Mouse (Mus musculus) megakaryocyte-erythroid progenitor cell, adult 5-6 weeks (primary cell): ENCODE results near the gene 3110040M04Rik. TPM values are rescaled to one million over a fixed set of nuclear protein-coding genes. Genes with fewer than 3 reads are reported as not detected.

Experiments
- total RNA-seq, 2 experiments: library from RNA; stranded (forward) in 1 of 2; stranded (reverse) in 1 of 2; fragments of 200-1000, 215-1000 nt in 1 of 2; fragments of >200 nt in 1 of 2; fragmentation: Nextera tagmentation in 1 of 2; gene quantifications; 2 replicates each; pipeline ENCODE4 v1.2.3; 2014 to 2017

Gene 3110040M04Rik
- total RNA-seq, 2 experiments from 2014 or later = 3.3 TPM; not detected in 1

Other genes starting within 250 kb of the 3110040M04Rik start
- 0.02 TPM in 1 of 2 replicates, not detected in the other for gene Hmcn1, start 210.7 kb upstream of the 3110040M04Rik start, total RNA-seq (2014; fragmentation: Nextera tagmentation)
- not detected in 2 replicates for gene Hmcn1, start 210.7 kb upstream of the 3110040M04Rik start, total RNA-seq (2017)
- gene Gm47985, start 21.6 kb upstream of the 3110040M04Rik start, total RNA-seq (2014; fragmentation: Nextera tagmentation) = 0.69 TPM in 1 of 2 replicates, not detected in the other
- 0.19 TPM in 1 of 2 replicates, not detected in the other for gene Gm47985, start 21.6 kb upstream of the 3110040M04Rik start, total RNA-seq (2017)
- gene Gm8947, start 11.7 kb upstream of the 3110040M04Rik start, total RNA-seq (2014; fragmentation: Nextera tagmentation) = 0.64 TPM in 1 of 2 replicates, not detected in the other
- 0.27 TPM in 1 of 2 replicates, not detected in the other for gene Gm8947, start 11.7 kb upstream of the 3110040M04Rik start, total RNA-seq (2017)
- not detected in 2 replicates for gene Gm47995, start 5.7 kb upstream of the 3110040M04Rik start, total RNA-seq (2014; fragmentation: Nextera tagmentation)
- gene Gm47995, start 5.7 kb upstream of the 3110040M04Rik start, total RNA-seq (2017) = 0.91 and 3.4 TPM in 2 replicates
- gene Gm47996, start 6.0 kb downstream of the 3110040M04Rik start, total RNA-seq (2014; fragmentation: Nextera tagmentation) = not detected in 2 replicates
- gene Gm47996, start 6.0 kb downstream of the 3110040M04Rik start, total RNA-seq (2017) = not detected in 2 replicates
- gene Ivns1abp, start 140.4 kb downstream of the 3110040M04Rik start, total RNA-seq (2014; fragmentation: Nextera tagmentation) = 209 and 234 TPM in 2 replicates
- gene Ivns1abp, start 140.4 kb downstream of the 3110040M04Rik start, total RNA-seq (2017) = 309 and 378 TPM in 2 replicates
- gene Swt1, start 224.3 kb downstream of the 3110040M04Rik start, total RNA-seq (2014; fragmentation: Nextera tagmentation) = 22.3 and 41.0 TPM in 2 replicates
- gene Swt1, start 224.3 kb downstream of the 3110040M04Rik start, total RNA-seq (2017) = 23.5 and 35.5 TPM in 2 replicates
- 42.4 and 44.1 TPM in 2 replicates for gene Trmt1l, start 224.4 kb downstream of the 3110040M04Rik start, total RNA-seq (2014; fragmentation: Nextera tagmentation)
- 29.1 and 33.0 TPM in 2 replicates for gene Trmt1l, start 224.4 kb downstream of the 3110040M04Rik start, total RNA-seq (2017)